Mouse (Mus musculus): ENCODE measurements around the gene Iars2. TPM values are rescaled to one million over a fixed set of nuclear protein-coding genes. Genes with fewer than 3 reads are reported as not detected.

Gene Iars2
- 11.4 and 14.3 TPM in 2 replicates for polyA plus RNA-seq (2021; fragmentation: Nextera tagmentation)
- long read RNA-seq, experiment 1, full-length matches to known transcripts: 121 of 152 reads
- long read RNA-seq, experiment 1, partial matches to known transcripts: 23 of 152 reads
- long read RNA-seq, experiment 1, other reads (novel, unspliced or antisense): 8 of 152 reads
- long read RNA-seq, experiment 2, full-length matches to known transcripts: 13 of 32 reads
- long read RNA-seq, experiment 2, partial matches to known transcripts: 14 of 32 reads
- long read RNA-seq, experiment 2, other reads (novel, unspliced or antisense): 5 of 32 reads

GRCm38 (mm10) chr1:185328721-185329610, at the start of gene Iars2:
Gene Iars2, minus strand, starts transcription at chr1:185329396.

GRCm38 (mm10) chr1:185362677-185363520, 33.7 kb upstream of the Iars2 start, which contains the start of gene Eprs:
Gene Eprs, plus strand, starts transcription at chr1:185363044.

GRCm38 (mm10) chr1:185331983-185332430, 2.8 kb upstream of the Iars2 start, which contains the start of gene Bpnt1:
Gene Bpnt1, plus strand, starts transcription at chr1:185332149.

Other genes with a start within 250 kb of the Iars2 start
- 15.0 and 16.2 TPM in 2 replicates for gene Rab3gap2, start 125.3 kb downstream of the Iars2 start, polyA plus RNA-seq (2021; fragmentation: Nextera tagmentation)
- 37.3 and 39.1 TPM in 2 replicates for gene Bpnt1, start 2.8 kb upstream of the Iars2 start, polyA plus RNA-seq (2021; fragmentation: Nextera tagmentation)
- 32.4 and 68.2 TPM in 2 replicates for gene Eprs, start 33.6 kb upstream of the Iars2 start, polyA plus RNA-seq (2021; fragmentation: Nextera tagmentation)
- 3.5 and 4.1 TPM in 2 replicates for gene Slc30a10, start 125.5 kb upstream of the Iars2 start, polyA plus RNA-seq (2021; fragmentation: Nextera tagmentation)

Data from left cerebral cortex, adult 6 months (tissue).